Mouse (Mus musculus): ENCODE data around the gene Chtf18. TPM values are rescaled to one million over a fixed set of nuclear protein-coding genes. Genes with fewer than 3 reads are reported as not detected.
"Not testable (repeated sequence)": the region's sequence is repeated elsewhere in the genome, so short reads cannot be mapped to it uniquely, and the experiment has no call there.

The Chtf18 gene
- polyA plus RNA-seq, 1 experiment from 2014 or later, result 11.8 TPM

- Histone ChIP-seq H3K9ac (no peak overlapping the region), H3K27ac (no peak overlapping the region), H3K27me3 (0 out of 2 replicates have a peak, but pooled peaks cover 8% of the 10 kb centered on the region), H3K4me1 (replicated peaks) (peaks cover 10% of the 10 kb centered on the region), H3K4me3 (no peak overlapping the region), H3K9me3 (replicated peaks) (no peaks in the 10 kb centered on the region), H3K4me2 (no peak overlapping the region), H3K36me3 (no peaks in the 10 kb centered on the region)
- no peak for ATAC-seq (replicated peaks; ENCODE audit: insufficient number of reproducible peaks, insufficient read depth, low FRiP score, low read depth)
- WGBS, result 30% methylated on average over 4 of the region's 4 CpGs
Measured at GRCm38 (mm10) chr17:25755627-25756377, 28.6 kb upstream of the Chtf18 start.

GRCm38 (mm10) chr17:25755086-25755485 lies 27.9 kb upstream of the Chtf18 start:
- Histone ChIP-seq H3K36me3 (no peaks in the 10 kb centered on the region), H3K9me3 (replicated peaks) (no peaks in the 10 kb centered on the region), H3K9ac (no peak overlapping the region), H3K4me2 (no peak overlapping the region), H3K4me1 (replicated peaks) (peaks cover 10% of the 10 kb centered on the region), H3K27ac (no peak overlapping the region), H3K27me3 (0 out of 2 replicates have a peak, but pooled peaks cover 8% of the 10 kb centered on the region), H3K4me3 (no peak overlapping the region)
- no peak for ATAC-seq (replicated peaks; ENCODE audit: insufficient number of reproducible peaks, insufficient read depth, low FRiP score, low read depth)
- 70% methylated on average over 4 of the region's 4 CpGs for WGBS

- no peaks in the 10 kb centered on the region for H3K36me3 ChIP-seq
- H3K4me1 ChIP-seq (replicated peaks), result peaks cover 10% of the 10 kb centered on the region
- no peaks in the 10 kb centered on the region for H3K9me3 ChIP-seq (replicated peaks)
- H3K4me3 ChIP-seq, result no peak within 1 kb of the TSS
- ATAC-seq (replicated peaks; ENCODE audit: insufficient number of reproducible peaks, insufficient read depth, low FRiP score, low read depth), result no peak
- H3K9ac ChIP-seq, result no peak within 1 kb of the TSS
- no peak within 1 kb of the TSS for H3K27ac ChIP-seq
- no peak within 1 kb of the TSS for H3K4me2 ChIP-seq
- WGBS, result 83% methylated on average over 9 of the region's 9 CpGs
- H3K27me3 ChIP-seq, result 0 out of 2 replicates have a peak, but pooled peaks cover 7% of the 10 kb centered on the region
Measured at GRCm38 (mm10) chr17:25754241-25754640, 27.0 kb upstream of the Chtf18 start, which contains the start of gene Msln. Gene Msln, minus strand, starts transcription at chr17:25754378.

GRCm38 (mm10) chr17:25751446-25751845 lies 24.2 kb upstream of the Chtf18 start:
- no peak overlapping the region for H3K27ac ChIP-seq
- 0 out of 2 replicates have a peak, but pooled peaks cover 3% of the 10 kb centered on the region for H3K27me3 ChIP-seq
- H3K4me2 ChIP-seq, result no peak overlapping the region
- no peak overlapping the region for H3K9ac ChIP-seq
- no peak overlapping the region for H3K4me3 ChIP-seq
- ATAC-seq (replicated peaks; ENCODE audit: insufficient number of reproducible peaks, insufficient read depth, low FRiP score, low read depth), result no peak
- H3K36me3 ChIP-seq, result no peaks in the 10 kb centered on the region
- 18% methylated on average over 5 of the region's 5 CpGs for WGBS
- no peaks in the 10 kb centered on the region for H3K9me3 ChIP-seq (replicated peaks)
- H3K4me1 ChIP-seq (replicated peaks), result peaks cover 8% of the 10 kb centered on the region

- WGBS, result 89% methylated on average over 6 of the region's 6 CpGs
- H3K27me3 ChIP-seq, result peaks cover 8% of the 10 kb centered on the region
- H3K4me3 ChIP-seq, result no peak overlapping the region
Measured at GRCm38 (mm10) chr17:25749314-25749713, 22.1 kb upstream of the Chtf18 start.

GRCm38 (mm10) chr17:25748238-25748637 lies 21.0 kb upstream of the Chtf18 start:
- no peak overlapping the region for H3K27ac ChIP-seq
- H3K36me3 ChIP-seq, result no peaks in the 10 kb centered on the region
- no peak overlapping the region for H3K4me2 ChIP-seq
- no peak overlapping the region for H3K4me3 ChIP-seq
- WGBS, result 83% methylated on average over 4 of the region's 4 CpGs
- H3K9ac ChIP-seq, result no peak overlapping the region
- peaks cover 8% of the 10 kb centered on the region for H3K4me1 ChIP-seq (replicated peaks)
- H3K9me3 ChIP-seq (replicated peaks), result no peaks in the 10 kb centered on the region
- peaks cover 9% of the 10 kb centered on the region for H3K27me3 ChIP-seq
- no peak for ATAC-seq (replicated peaks; ENCODE audit: insufficient number of reproducible peaks, insufficient read depth, low FRiP score, low read depth)

More at GRCm38 (mm10) chr17:25749314-25749713, 22.1 kb upstream of the Chtf18 start:
- Histone ChIP-seq H3K4me2 (no peak overlapping the region), H3K9me3 (replicated peaks) (no peaks in the 10 kb centered on the region), H3K27ac (no peak overlapping the region), H3K4me1 (replicated peaks) (peaks cover 8% of the 10 kb centered on the region), H3K36me3 (no peaks in the 10 kb centered on the region), H3K9ac (no peak overlapping the region)
- no peak for ATAC-seq (replicated peaks; ENCODE audit: insufficient number of reproducible peaks, insufficient read depth, low FRiP score, low read depth)

- no peaks in the 10 kb centered on the region for H3K4me1 ChIP-seq (replicated peaks)
- no peaks in the 10 kb centered on the region for H3K36me3 ChIP-seq
- peaks cover 5% of the 10 kb centered on the region for H3K27me3 ChIP-seq
- no peak for ATAC-seq (replicated peaks; ENCODE audit: insufficient number of reproducible peaks, insufficient read depth, low FRiP score, low read depth)
- no peak overlapping the region for H3K27ac ChIP-seq
- no peak overlapping the region for H3K4me3 ChIP-seq
- H3K9me3 ChIP-seq (replicated peaks), result no peaks in the 10 kb centered on the region
- 69% methylated on average over 10 of the region's 10 CpGs for WGBS
- H3K9ac ChIP-seq, result no peak overlapping the region
- no peak overlapping the region for H3K4me2 ChIP-seq
Measured at GRCm38 (mm10) chr17:25744311-25744710, 17.1 kb upstream of the Chtf18 start.

GRCm38 (mm10) chr17:25743831-25744230 lies 16.6 kb upstream of the Chtf18 start:
- Histone ChIP-seq H3K36me3 (no peaks in the 10 kb centered on the region), H3K4me2 (no peak overlapping the region), H3K4me3 (no peak overlapping the region), H3K27ac (no peak overlapping the region), H3K27me3 (peaks cover 5% of the 10 kb centered on the region), H3K9me3 (replicated peaks) (no peaks in the 10 kb centered on the region), H3K4me1 (replicated peaks) (no peaks in the 10 kb centered on the region), H3K9ac (no peak overlapping the region)
- WGBS, result 88% methylated on average over 9 of the region's 9 CpGs
- no peak for ATAC-seq (replicated peaks; ENCODE audit: insufficient number of reproducible peaks, insufficient read depth, low FRiP score, low read depth)

GRCm38 (mm10) chr17:25741471-25741870 lies 14.3 kb upstream of the Chtf18 start:
- not testable (repeated sequence) for H3K9me3 ChIP-seq (replicated peaks); H3K4me3 ChIP-seq; H3K4me2 ChIP-seq; H3K9ac ChIP-seq; H3K36me3 ChIP-seq; H3K4me1 ChIP-seq (replicated peaks); ATAC-seq (replicated peaks; ENCODE audit: insufficient number of reproducible peaks, insufficient read depth, low FRiP score, low read depth); H3K27ac ChIP-seq; H3K27me3 ChIP-seq
- WGBS, result 66% methylated on average over 12 of the region's 12 CpGs

- 72% methylated on average over 7 of the region's 7 CpGs for WGBS
- Histone ChIP-seq H3K27me3 (no peaks in the 10 kb centered on the region; the same call in 1 of the 2 replicates), H3K9me3 (replicated peaks) (no peaks in the 10 kb centered on the region), H3K36me3 (no peaks in the 10 kb centered on the region), H3K4me3 (no peak overlapping the region), H3K9ac (no peak overlapping the region), H3K4me1 (replicated peaks) (no peaks in the 10 kb centered on the region), H3K4me2 (no peak overlapping the region), H3K27ac (no peak overlapping the region)
- no peak for ATAC-seq (replicated peaks; ENCODE audit: insufficient number of reproducible peaks, insufficient read depth, low FRiP score, low read depth)
Measured at GRCm38 (mm10) chr17:25738861-25739260, 11.6 kb upstream of the Chtf18 start.

- Histone ChIP-seq H3K27me3 (no peaks in the 10 kb centered on the region), H3K4me1 (replicated peaks) (no peaks in the 10 kb centered on the region), H3K27ac (no peak within 1 kb of the TSS), H3K4me3 (no peak within 1 kb of the TSS), H3K9me3 (replicated peaks) (no peaks in the 10 kb centered on the region), H3K36me3 (no peaks in the 10 kb centered on the region), H3K4me2 (no peak within 1 kb of the TSS), H3K9ac (no peak within 1 kb of the TSS)
- ATAC-seq (replicated peaks; ENCODE audit: insufficient number of reproducible peaks, insufficient read depth, low FRiP score, low read depth), result no peak
- WGBS, result 79% methylated on average over 3 of the region's 3 CpGs
Measured at GRCm38 (mm10) chr17:25735745-25736144, 8.5 kb upstream of the Chtf18 start, which contains the start of gene Mslnl. Gene Mslnl, plus strand, starts transcription at chr17:25736042.

- no peaks in the 10 kb centered on the region for H3K4me1 ChIP-seq (replicated peaks)
Measured at GRCm38 (mm10) chr17:25735246-25735645, 8.0 kb upstream of the Chtf18 start.

More at GRCm38 (mm10) chr17:25735246-25735645, 8.0 kb upstream of the Chtf18 start:
- WGBS, result 72% methylated on average over 5 of the region's 5 CpGs
- H3K36me3 ChIP-seq, result no peaks in the 10 kb centered on the region
- no peaks in the 10 kb centered on the region for H3K9me3 ChIP-seq (replicated peaks)
- no peak overlapping the region for H3K27ac ChIP-seq
- H3K4me3 ChIP-seq, result no peak overlapping the region
- no peak for ATAC-seq (replicated peaks; ENCODE audit: insufficient number of reproducible peaks, insufficient read depth, low FRiP score, low read depth)
- no peak overlapping the region for H3K4me2 ChIP-seq
- H3K9ac ChIP-seq, result no peak overlapping the region
- no peaks in the 10 kb centered on the region for H3K27me3 ChIP-seq

All from heart, embryonic 15.5 days (tissue).